Mouse (Mus musculus) heart, embryonic 14.5 days (tissue): ENCODE results near the gene Chac1. TPM values are rescaled to one million over a fixed set of nuclear protein-coding genes. Genes with fewer than 3 reads are reported as not detected.

Source experiments
- ATAC-seq: fragments of 200-750 bp; cut with Nextera tagmentation; 2 replicates; pipeline ENCODE4 v1.8.0; 2017; ENCODE audit warnings: low read depth, moderate TSS enrichment; ENCODE audit not compliant: insufficient number of reproducible peaks, insufficient read depth, low FRiP score
- H3K27ac ChIP-seq, 2 experiments: fragments of 200-500 bp in 1 of 2; fragments of 300-500 bp in 1 of 2; sonication (generic) in 1 of 2; replicated peaks in 1 of 2; 2 replicates each; pipeline ENCODE4 v1.5.1; 2012 to 2014; ENCODE audit warnings: low read depth in 2 of 2, low read length in 2 of 2, control low read depth in 1 of 2, mild to moderate bottlenecking in 1 of 2, mixed read lengths in 1 of 2; ENCODE audit not compliant: control insufficient read depth in 1 of 2, insufficient read depth in 1 of 2
- H3K27me3 ChIP-seq: fragments of 300-500 bp; sonication (generic); 2 replicates; pipeline ENCODE4 v1.6.1; 2014; ENCODE audit warnings: mild to moderate bottlenecking, low read length, control low read depth; ENCODE audit not compliant: control insufficient read depth, insufficient read depth
- H3K36me3 ChIP-seq: fragments of 300-500 bp; sonication (generic); 2 replicates; pipeline ENCODE4 v1.6.1; 2014; ENCODE audit warnings: mild to moderate bottlenecking, control low read depth, low read length, mixed read lengths; ENCODE audit not compliant: control insufficient read depth, insufficient read depth
- H3K4me1 ChIP-seq, 2 experiments: fragments of 200-500 bp in 1 of 2; fragments of 300-500 bp in 1 of 2; sonication (generic) in 1 of 2; 2 replicates each; pipeline ENCODE4 v1.6.1; 2012 to 2014; ENCODE audit warnings: low read length in 2 of 2, control low read depth in 1 of 2, mixed read lengths in 1 of 2; ENCODE audit not compliant: control insufficient read depth in 2 of 2, insufficient read depth in 2 of 2
- H3K4me2 ChIP-seq: fragments of 300-500 bp; sonication (generic); 2 replicates; pipeline ENCODE4 v1.6.1; 2014; ENCODE audit warnings: mild to moderate bottlenecking, low read length
- H3K4me3 ChIP-seq, 2 experiments: fragments of 200-500 bp in 1 of 2; fragments of 300-500 bp in 1 of 2; sonication (generic) in 1 of 2; 2 replicates each; pipeline ENCODE4 v1.5.1; 2012 to 2014; ENCODE audit warnings: low read length in 2 of 2, mild to moderate bottlenecking in 2 of 2, control low read depth in 1 of 2, low read depth in 1 of 2, moderate library complexity in 1 of 2; ENCODE audit not compliant: control insufficient read depth in 1 of 2, insufficient read depth in 1 of 2
- H3K9ac ChIP-seq: fragments of 300-500 bp; sonication (generic); 2 replicates; pipeline ENCODE4 v1.6.1; 2014; ENCODE audit warnings: mild to moderate bottlenecking, low read length
- H3K9me3 ChIP-seq: fragments of 300-500 bp; sonication (generic); 2 replicates; pipeline ENCODE4 v1.6.1; 2016; ENCODE audit warnings: low read length, control low read depth; ENCODE audit not compliant: control insufficient read depth
- WGBS: fragments of 180-500 bp; shearing (Covaris S2); extraction: QIAGEN DNeasy Blood & Tissue Kit; methylation state at CpG from one replicate; pipeline ENCODE4 v1.1.7; 2014; 5-methylcytosine and 5-hydroxymethylcytosine counted together
- polyA plus RNA-seq: library from polyadenylated mRNA; unstranded; fragments of >200 nt; fragmentation: Nextera tagmentation; extraction: Ambion mirVana; gene quantifications from 2 replicates; pipeline ENCODE4 v1.2.1, GENCODE M21; 2014

Chac1 gene
- polyA plus RNA-seq, 1 experiment from 2014 or later = 0.32 TPM

DNA sequence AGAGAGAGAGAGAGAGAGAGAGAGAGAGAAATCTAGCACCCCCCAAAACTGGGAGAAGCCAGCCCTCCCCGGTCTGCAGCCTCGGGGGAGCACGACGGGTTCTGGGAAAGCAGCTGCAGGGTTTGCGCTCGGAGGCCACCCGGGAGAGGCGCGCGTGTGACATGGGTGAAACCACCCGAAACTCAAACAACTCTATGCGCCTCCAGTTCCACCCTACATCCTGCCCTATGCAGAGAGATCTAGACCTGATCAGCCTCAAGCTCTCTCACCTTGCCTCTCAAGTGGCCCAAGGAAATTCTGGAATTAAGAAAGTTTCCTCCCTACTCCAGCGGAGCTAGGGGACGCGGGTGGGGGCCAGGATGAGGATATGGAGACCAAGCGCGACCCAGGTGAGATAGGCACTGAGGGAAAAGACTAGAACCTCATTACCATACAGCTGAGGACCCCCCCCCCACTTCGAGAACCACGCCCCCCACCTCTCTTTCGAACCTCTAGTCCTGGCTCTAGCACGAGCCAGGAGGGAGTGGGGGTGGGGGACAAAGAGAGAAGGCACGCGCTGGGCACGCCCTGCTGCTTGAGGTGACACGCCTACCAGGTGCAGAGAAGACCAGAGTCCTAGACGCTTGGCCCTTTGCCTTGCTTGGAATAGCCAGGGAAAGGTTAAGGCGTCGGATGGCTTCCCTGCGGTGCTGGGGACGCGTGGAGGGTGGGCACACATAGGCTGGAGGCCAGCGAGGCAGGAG lies 26.3 kb upstream of the Chac1 start:
- no peak for ATAC-seq
- WGBS = 2% methylated on average over 32 of the region's 32 CpGs
- H3K4me1 ChIP-seq = peaks cover 17 to 56% of the 10 kb centered on the region in 2 experiments
- peak overlapping the region; percentile 97 for H3K4me2 ChIP-seq
- H3K27ac ChIP-seq = no peak overlapping the region
- peak overlapping the region; percentile 60 to 66 for H3K4me3 ChIP-seq
- H3K9ac ChIP-seq = peak overlapping the region; percentile 75
- H3K27me3 ChIP-seq = peaks cover 85% of the 10 kb centered on the region
- H3K36me3 ChIP-seq = 0 out of 2 replicates have a peak, but pooled peaks cover 3% of the 10 kb centered on the region
- no peaks in the 10 kb centered on the region for H3K9me3 ChIP-seq

DNA sequence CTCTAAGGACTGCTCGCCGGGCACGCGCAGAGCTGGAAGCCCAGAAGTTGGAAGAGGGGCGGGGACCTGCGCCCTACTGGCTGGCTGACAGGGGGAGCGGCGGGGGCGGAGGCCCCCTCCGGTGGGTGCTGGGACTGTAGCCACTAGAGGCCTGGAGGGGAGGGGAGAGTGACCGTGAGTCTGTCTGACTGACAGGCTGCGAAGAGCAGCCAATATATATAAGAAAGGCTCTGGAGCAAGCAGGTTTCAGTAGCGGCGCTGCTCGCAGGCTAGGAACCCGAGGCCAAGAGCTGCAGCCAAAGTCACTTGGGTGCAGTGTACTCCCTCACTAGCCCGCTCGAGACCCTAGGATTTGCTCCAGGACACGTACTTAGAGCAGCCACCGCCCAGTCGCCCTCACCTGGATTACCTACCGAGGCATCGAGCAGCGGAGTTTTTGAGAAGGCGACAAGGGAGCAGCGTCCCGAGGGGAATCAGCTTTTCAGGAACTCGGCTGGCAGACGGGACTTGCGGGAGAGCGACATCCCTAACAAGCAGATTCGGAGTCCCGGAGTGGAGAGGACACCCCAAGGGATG lies 25.4 kb upstream of the Chac1 start, which contains the start of gene Dll4:
Dll4 (plus strand) TSS at position 217 of the 576 bp plus-strand sequence.
- 0% methylated on average over 33 of the region's 33 CpGs for WGBS
- H3K9me3 ChIP-seq = no peaks in the 10 kb centered on the region
- peak within 1 kb of the TSS; percentile 97 for H3K4me2 ChIP-seq
- peaks cover 89% of the 10 kb centered on the region for H3K27me3 ChIP-seq
- peak within 1 kb of the TSS; percentile 60 to 66 for H3K4me3 ChIP-seq
- H3K4me1 ChIP-seq = peaks cover 17 to 56% of the 10 kb centered on the region in 2 experiments
- peak within 1 kb of the TSS; percentile 75 for H3K9ac ChIP-seq
- H3K36me3 ChIP-seq = 0 out of 2 replicates have a peak, but pooled peaks cover 3% of the 10 kb centered on the region
- ATAC-seq = peak; percentile 74
- H3K27ac ChIP-seq = peak within 1 kb of the TSS; percentile 41 to 57

DNA sequence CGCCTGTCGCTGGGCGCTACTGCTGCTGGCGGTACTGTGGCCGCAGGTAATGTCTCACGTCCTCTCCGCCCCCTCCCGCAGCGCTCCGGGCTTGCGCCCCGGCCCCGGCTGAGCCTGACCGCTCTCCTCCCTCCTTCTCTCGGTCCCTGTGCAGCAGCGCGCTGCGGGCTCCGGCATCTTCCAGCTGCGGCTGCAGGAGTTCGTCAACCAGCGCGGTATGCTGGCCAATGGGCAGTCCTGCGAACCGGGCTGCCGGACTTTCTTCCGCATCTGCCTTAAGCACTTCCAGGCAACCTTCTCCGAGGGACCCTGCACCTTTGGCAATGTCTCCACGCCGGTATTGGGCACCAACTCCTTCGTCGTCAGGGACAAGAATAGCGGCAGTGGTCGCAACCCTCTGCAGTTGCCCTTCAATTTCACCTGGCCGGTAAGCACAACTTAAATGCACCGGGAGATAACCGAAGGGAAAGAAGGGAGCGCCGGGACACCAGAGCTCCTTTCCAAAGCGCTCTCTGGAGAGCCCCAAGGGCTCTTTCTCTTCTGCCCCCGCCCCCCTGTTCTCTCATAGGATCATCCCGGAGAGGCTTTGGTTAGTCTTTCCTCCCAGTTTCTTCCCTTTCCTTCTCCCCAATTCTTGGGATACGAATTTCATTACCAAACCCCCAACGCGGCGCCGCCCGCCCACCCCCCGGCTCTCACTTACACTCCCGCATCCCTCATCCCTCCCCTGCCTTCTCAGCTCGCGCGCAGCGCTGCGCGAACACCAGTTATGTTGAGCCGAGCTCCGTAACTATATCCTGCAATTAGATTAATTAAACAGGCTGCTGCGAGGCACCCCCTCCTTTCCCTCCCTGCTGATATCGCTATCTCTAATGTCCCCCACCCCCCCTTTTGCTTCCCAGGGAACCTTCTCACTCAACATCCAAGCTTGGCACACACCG lies 24.6 kb upstream of the Chac1 start:
- H3K4me3 ChIP-seq = peak overlapping the region; percentile 60 to 66
- ATAC-seq = no peak
- H3K9ac ChIP-seq = peak overlapping the region; percentile 75
- H3K27me3 ChIP-seq = peaks cover 89% of the 10 kb centered on the region
- peaks cover 17 to 49% of the 10 kb centered on the region in 2 experiments for H3K4me1 ChIP-seq
- peak overlapping the region; percentile 97 for H3K4me2 ChIP-seq
- no peaks in the 10 kb centered on the region for H3K9me3 ChIP-seq
- H3K27ac ChIP-seq = peak overlapping the region; percentile 41 to 57
- under 1% methylated on average over 61 of the region's 61 CpGs for WGBS
- H3K36me3 ChIP-seq = 0 out of 2 replicates have a peak, but pooled peaks cover 3% of the 10 kb centered on the region

DNA sequence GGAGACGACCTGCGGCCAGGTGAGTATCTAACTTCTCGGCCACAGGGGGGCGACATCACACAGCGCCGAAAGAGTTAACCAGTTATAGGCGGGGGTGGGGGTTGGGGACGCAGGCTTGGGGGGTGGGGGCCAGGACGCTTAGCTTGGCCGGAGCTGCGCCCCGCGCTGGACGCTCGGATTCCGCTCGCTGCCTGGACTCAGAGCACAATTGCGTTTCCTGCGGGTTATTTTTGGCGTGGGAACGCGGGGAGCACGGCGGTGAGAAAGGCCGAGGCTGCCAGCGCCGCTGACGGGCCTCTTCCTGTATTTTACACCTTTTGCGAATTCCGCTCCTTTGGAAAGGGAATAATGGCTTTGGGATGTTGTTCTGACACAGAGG lies 23.9 kb upstream of the Chac1 start:
- Histone ChIP-seq H3K4me1 (peaks cover 12 to 43% of the 10 kb centered on the region in 2 experiments), H3K4me3 (peak overlapping the region; percentile 60 to 66), H3K9ac (peak overlapping the region; percentile 75), H3K36me3 (0 out of 2 replicates have a peak, but pooled peaks cover 3% of the 10 kb centered on the region), H3K27me3 (peaks cover 88% of the 10 kb centered on the region), H3K4me2 (peak overlapping the region; percentile 97), H3K27ac (peak overlapping the region in 1 of 2 experiments; percentile 63; a peak in 3 of 4 replicates), H3K9me3 (no peaks in the 10 kb centered on the region)
- no peak for ATAC-seq
- WGBS = under 1% methylated on average over 30 of the region's 30 CpGs

DNA sequence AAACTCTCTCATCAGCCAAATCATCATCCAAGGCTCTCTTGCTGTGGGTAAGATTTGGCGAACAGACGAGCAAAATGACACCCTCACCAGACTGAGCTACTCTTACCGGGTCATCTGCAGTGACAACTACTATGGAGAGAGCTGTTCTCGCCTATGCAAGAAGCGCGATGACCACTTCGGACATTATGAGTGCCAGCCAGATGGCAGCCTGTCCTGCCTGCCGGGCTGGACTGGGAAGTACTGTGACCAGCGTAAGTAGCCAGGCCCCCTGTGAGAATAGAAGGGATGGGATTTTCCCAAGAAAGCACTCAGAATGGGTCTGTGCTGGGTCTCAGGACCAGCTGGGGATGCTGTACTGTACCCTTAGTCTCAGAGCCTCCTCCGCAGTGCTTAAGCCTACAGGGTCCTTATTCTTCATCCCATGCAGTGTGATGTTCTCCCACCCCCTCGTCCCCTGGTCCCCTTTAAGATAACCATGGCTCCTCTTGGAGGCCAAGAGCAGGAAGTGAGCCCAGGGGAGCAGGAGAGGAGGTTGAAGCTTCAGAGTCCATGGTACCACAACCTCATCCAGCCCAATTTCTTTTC lies 23.0 kb upstream of the Chac1 start:
- no peak for ATAC-seq
- Histone ChIP-seq H3K4me1 (peaks cover 8 to 35% of the 10 kb centered on the region in 2 experiments), H3K4me2 (peak overlapping the region; percentile 97), H3K9me3 (no peaks in the 10 kb centered on the region), H3K9ac (peak overlapping the region; percentile 75), H3K27me3 (peaks cover 85% of the 10 kb centered on the region), H3K27ac (peak overlapping the region; percentile 20 to 63), H3K36me3 (0 out of 2 replicates have a peak, but pooled peaks cover 3% of the 10 kb centered on the region), H3K4me3 (peak overlapping the region; percentile 60 to 66)
- WGBS = 22% methylated on average over 11 of the region's 11 CpGs

DNA sequence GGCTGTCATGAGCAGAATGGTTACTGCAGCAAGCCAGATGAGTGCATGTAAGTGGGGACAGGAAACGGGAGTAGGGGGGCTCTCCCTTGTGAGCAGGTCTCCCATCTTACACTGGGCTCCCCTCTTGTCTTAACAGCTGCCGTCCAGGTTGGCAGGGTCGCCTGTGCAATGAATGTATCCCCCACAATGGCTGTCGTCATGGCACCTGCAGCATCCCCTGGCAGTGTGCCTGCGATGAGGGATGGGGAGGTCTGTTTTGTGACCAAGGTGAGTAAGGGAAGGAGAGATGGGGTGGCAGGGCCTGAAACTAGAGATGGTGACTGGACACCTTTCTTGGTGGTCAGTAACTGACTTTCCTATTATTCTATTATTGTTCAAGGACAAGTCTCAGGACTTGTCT lies 22.5 kb upstream of the Chac1 start:
- ATAC-seq = no peak
- Histone ChIP-seq H3K9ac (peak overlapping the region; percentile 75; the same call in 1 of the 2 replicates), H3K36me3 (0 out of 2 replicates have a peak, but pooled peaks cover 3% of the 10 kb centered on the region), H3K4me1 (peaks cover 8 to 35% of the 10 kb centered on the region in 2 experiments), H3K4me3 (peak overlapping the region; percentile 60 to 66), H3K27ac (no peak overlapping the region), H3K4me2 (peak overlapping the region; percentile 97), H3K9me3 (no peaks in the 10 kb centered on the region), H3K27me3 (peaks cover 80% of the 10 kb centered on the region)
- WGBS = 33% methylated on average over 5 of the region's 5 CpGs
